Mouse (Mus musculus) embryonic fibroblast, embryonic 13.5 days (primary cell): ENCODE results near the gene Thyn1.

ENCODE experiments used
- CTCF ChIP-seq: IDR thresholded peaks from 2 replicates; pipeline ENCODE4 v1.5.1; 2011; ENCODE audit warnings: mild to moderate bottlenecking, control low read depth, low read length, moderate library complexity, borderline replicate concordance; ENCODE audit not compliant: insufficient read depth
- POLR2A ChIP-seq: IDR thresholded peaks from 2 replicates; pipeline ENCODE4 v1.6.1; 2011; ENCODE audit warnings: low read depth, mild to moderate bottlenecking, control low read depth, low read length, moderate library complexity

DNA sequence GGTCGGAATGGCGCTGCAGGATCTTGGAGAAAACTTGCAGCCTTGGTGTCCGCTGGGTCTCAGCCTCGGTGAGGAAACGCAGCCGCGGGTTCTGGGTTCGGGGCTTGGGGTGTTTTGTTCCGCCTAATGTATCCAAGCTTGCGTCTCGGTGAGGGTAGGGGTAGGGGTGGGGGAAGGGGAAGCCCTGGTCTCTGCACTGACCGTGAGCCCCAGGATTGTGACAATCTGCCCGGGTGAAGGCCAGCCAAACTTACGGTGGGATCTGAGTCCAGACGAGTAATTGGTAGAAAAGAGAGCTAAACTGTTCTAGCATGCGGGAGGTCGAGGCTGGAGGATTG is 31.2 kb downstream of the Thyn1 start:
- TF ChIP-seq CTCF (no peak), POLR2A (peak; percentile 70; the same call in 1 of the 2 replicates)
